Mouse (Mus musculus) adrenal gland, postnatal 25 days (tissue): ENCODE results near the gene Ggt1. TPM values are rescaled to one million over a fixed set of nuclear protein-coding genes. Genes with fewer than 3 reads are reported as not detected.

Experiments
- DNase-seq: peaks from one replicate; pipeline ENCODE4 v3.0.0; 2021; ENCODE audit warnings: mixed read lengths
- total RNA-seq: library from RNA; stranded (reverse); gene quantifications from 2 replicates; pipeline ENCODE4 v1.2.3, GENCODE M21; 2021

The Ggt1 gene
- total RNA-seq, 1 experiment from 2014 or later = not detected

DNA sequence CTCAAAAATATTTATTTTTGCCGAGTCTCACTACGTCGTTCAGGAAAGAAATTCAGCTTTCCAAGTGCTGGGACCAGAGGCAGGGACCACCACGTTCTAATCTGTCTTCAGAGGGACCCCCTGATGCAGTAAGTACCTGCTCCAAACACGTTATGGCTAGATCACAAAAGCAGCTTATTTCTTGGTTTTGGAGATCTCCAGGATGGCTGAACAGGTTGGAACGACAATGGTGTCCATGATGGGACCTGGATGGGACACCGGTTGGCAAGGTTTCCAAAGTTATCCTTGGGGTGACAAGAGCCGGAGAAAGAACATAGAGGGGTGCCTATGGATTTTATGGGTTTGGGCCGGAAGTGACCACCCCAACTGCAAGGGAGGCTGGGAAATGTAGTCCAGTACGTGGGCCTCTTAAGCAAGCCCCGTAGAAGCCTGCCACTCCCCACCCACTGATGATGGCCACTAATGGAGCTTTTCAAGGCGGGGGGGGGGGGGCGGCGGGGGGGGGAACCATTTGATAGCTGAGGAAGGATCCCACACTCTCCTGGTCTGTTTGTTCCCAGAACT lies 72.3 kb downstream of the Ggt1 start:
- no peak for DNase-seq

DNA sequence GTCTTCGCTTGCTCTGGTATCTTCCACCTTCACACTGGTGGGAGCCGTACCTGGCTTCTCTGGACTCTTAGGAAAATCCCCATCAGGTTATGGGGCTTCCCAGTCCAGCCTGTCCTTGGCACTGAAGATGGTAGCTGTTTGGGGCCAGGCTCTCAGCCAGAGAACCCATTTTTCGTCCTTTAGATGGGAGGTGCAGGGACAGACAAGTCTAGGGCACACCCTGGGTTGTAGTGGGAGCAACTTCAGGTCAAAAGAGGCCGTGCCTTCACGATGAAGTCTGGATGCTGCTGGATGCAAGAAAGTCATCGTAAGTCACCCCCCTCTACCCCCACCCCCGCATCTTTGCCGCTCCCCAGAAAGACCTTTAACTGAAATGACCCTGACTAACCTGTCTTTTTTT lies 73.2 kb downstream of the Ggt1 start:
- DNase-seq = no peak

DNA sequence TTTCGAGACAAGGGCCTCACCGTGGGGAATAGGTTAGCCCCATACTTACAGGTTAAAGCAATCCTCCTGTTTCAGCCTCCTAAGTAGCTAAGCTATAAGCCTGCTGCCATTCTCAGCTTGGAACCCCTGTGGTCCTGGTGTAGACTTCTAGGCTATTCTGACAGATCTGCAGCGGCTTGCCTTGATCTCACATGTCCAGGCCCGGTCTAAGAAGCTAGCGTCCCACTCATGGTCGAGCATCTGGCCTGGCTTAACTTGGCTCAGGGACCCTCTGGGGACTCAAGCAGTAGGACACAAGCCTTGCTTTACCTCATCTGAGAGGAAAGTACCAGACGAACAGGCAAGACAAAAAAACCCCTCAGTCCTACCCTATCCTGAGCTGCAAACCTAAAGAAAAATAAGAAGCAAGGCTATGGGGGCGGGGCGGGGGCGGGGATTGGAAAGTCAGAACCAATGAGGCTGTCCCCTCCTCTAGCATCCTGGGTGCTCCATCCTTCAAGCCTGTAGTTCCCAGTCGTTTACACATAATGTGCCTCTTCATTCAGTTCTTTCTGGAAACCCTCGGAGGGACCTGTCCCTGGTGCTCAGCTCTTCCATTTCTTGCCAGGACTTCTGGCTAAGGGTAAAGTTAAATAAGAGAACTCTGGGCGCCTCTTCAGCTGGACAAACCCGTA lies 73.8 kb downstream of the Ggt1 start:
- DNase-seq = no peak

DNA sequence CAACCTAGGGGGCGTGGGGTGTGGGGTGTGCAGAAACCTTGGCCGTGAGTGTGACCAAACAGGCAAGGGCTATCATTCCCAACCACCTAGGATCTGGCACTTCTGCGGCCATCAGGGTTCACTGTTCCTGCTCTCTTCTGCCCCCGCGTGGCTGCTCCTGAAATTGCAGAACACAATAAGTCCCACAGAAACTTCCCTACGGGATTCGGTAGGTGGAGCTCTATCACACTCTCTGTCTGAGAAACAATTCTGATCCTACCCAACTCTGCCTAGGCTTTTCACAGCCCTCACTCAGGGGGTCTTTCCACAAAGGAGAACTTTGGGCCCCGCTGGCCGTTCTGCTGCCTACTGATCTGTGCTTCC lies 74.3 kb downstream of the Ggt1 start:
- peak; percentile 83 for DNase-seq

Other genes with a start within 250 kb of the Ggt1 start
- gene Adora2a, start 244.7 kb upstream of the Ggt1 start, total RNA-seq = 3.4 and 4.3 TPM in 2 replicates
- gene Upb1, start 160.5 kb upstream of the Ggt1 start, total RNA-seq = 0.36 and 3.0 TPM in 2 replicates
- gene Snrpd3, start 44.1 kb upstream of the Ggt1 start, total RNA-seq = 82.5 and 104 TPM in 2 replicates
- gene Gucd1, start 43.6 kb upstream of the Ggt1 start, total RNA-seq = 28.8 and 32.0 TPM in 2 replicates
- 0.67 TPM in 1 of 2 replicates, not detected in the other for gene Lrrc75b, start 1.3 kb upstream of the Ggt1 start, total RNA-seq
- gene Ggt5, start 27.7 kb downstream of the Ggt1 start, total RNA-seq = 5.9 and 6.8 TPM in 2 replicates
- 5.9 and 8.9 TPM in 2 replicates for gene Susd2, start 82.4 kb downstream of the Ggt1 start, total RNA-seq
- gene Cabin1, start 202.7 kb downstream of the Ggt1 start, total RNA-seq = 34.3 and 40.7 TPM in 2 replicates
- gene Ddt, start 211.8 kb downstream of the Ggt1 start, total RNA-seq = 142 and 159 TPM in 2 replicates
- gene Gm20441, start 219.3 kb downstream of the Ggt1 start, total RNA-seq = not detected in 2 replicates
- 21.4 and 24.9 TPM in 2 replicates for gene Gstt3, start 219.8 kb downstream of the Ggt1 start, total RNA-seq
- 33.4 and 39.2 TPM in 2 replicates for gene Gstt1, start 237.0 kb downstream of the Ggt1 start, total RNA-seq